Mouse (Mus musculus): Measurements from ENCODE around the gene Vax1. TPM values are rescaled to one million over a fixed set of nuclear protein-coding genes. Genes with fewer than 3 reads are reported as not detected.

Gene Vax1
- total RNA-seq, 2 experiments from 2014 or later: not detected

DNA sequence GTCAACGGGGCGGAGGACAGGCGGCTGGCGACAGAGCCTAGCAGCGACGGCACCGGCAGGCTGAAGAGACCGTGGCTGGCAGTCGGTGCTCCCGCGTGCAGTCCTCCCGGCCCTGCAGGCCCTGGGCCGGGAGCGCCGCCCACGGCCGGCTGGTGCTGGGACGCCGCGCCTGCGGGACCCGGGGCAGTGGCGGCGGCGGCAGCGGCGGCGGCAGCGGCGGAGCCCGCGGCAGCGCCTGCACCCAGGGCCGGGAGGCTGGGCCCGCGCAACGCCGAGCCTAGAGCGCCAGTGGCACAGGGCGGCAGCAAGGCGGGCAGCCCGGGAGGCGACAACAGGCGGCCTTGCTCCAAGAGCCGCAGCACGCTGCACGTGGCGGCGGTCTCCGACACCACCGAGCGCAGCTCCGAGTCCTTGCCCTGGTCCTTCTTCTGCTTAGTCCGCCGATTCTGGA lies 3.5 kb downstream of the Vax1 start:
- intact Hi-C loops (cut with DNase I): no loop called here
- Histone ChIP-seq H3K4me3 (peak overlapping the region; percentile 55), H3K27ac (no peak overlapping the region)
- DNase-seq: peak; percentile 33
- no peak for TF ChIP-seq CTCF (IDR thresholded peaks at IDR 0.05)

DNA sequence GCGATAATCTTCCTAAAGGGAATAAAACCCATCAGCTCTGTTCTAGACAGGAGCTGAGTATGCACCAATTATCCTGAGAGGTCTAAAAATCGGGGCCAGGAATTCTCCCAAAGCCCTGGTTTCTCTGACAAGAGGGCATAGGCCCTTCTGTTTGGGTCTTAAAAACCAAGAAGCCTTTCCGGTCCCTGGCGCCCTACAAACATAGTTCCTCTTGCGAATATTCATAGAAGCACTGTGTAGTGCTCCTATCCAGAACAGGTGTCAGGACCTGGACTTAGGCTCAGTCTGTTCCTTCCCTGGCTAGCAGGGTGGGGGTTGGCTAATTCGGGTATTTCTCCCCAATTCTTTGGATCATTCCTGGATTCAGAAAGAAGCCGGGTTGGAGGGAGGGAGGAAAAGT lies 4.3 kb downstream of the Vax1 start:
- DNase-seq: no peak
- no peak for TF ChIP-seq CTCF (IDR thresholded peaks at IDR 0.05)
- Histone ChIP-seq H3K4me3 (no peak overlapping the region), H3K27ac (no peak overlapping the region)
- intact Hi-C loops (cut with DNase I): no loop called here

DNA sequence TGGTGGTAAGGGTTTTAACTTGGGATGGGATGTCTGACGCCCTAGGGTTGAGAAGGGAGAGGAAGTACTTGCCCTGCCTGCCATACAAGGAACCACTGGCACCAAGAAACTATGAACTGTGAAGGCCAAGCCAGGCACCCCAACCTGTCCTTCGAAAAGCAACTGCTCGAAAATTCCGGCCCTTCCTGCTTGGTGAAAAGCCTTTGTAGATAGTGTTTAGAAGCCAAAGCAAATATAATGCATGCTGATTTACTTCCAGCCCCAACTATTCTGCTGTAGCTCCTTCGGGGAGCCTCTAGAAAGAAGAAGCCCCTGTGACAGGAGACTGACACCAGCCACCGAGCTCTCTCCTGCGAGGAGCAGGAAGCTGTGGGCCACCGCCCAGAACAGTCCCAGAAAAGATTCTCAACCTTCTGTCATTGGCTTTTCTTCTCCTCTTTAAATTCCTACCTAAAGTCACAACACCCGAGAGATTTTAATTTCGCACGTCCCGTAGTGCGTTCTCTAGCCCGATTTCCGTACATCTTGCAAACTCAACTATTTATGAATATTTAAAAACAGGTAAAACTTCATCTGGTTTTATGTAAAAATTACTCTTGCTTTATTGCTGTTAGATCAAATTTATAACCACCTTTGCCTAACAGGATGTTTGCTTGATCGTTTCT lies 4.8 kb downstream of the Vax1 start:
- H3K27ac ChIP-seq: no peak overlapping the region
- no peak overlapping the region for H3K4me3 ChIP-seq
- intact Hi-C loops (cut with DNase I): no loop called here
- TF ChIP-seq CTCF (IDR thresholded peaks at IDR 0.05): no peak
- DNase-seq: no peak

DNA sequence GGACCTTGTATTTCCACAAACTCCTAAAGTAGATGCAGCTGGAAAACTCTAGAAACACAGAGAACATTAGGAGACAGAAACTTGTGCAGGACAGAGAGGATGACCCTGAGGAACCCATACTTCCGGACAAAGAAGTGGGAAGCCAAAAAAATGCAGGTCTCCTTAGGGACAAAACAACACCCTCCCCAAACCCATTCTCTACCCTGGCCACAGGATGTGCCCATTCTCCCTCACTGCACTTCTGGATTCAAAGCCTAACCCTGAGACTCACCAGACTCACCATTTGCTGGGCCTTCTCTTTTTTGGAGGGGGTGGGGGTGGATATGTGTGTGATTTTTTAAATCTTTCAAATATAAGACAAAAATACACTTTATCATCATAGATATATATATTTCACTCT lies 5.7 kb downstream of the Vax1 start:
- TF ChIP-seq CTCF (IDR thresholded peaks at IDR 0.05): no peak
- no peak for DNase-seq
- H3K4me3 ChIP-seq: no peak overlapping the region
- intact Hi-C loops (cut with DNase I): no loop called here
- no peak overlapping the region for H3K27ac ChIP-seq

DNA sequence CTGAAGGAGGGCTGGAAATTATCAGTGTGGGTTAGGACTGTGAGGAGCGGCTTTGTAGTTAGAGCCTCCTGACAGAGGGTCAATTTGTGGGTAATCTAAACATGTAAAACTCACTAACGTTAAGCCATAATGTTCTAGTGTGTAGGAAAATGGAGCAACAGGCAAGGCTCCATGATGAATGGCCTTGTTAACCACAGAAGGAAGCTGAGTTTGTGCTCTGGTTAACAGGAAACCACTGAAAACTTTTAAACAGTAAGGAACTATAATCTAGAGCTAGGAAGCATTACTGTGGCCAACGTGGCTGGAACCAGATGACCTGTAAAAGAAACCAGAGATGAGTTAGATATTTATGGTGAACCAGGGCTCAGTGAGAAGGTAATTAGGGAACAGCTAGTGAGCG lies 13.2 kb downstream of the Vax1 start:
- intact Hi-C loops (cut with DNase I): no loop called here
- no peak for DNase-seq
- TF ChIP-seq CTCF (IDR thresholded peaks at IDR 0.05): no peak
- Histone ChIP-seq H3K4me3 (no peak overlapping the region), H3K27ac (no peak overlapping the region)

DNA sequence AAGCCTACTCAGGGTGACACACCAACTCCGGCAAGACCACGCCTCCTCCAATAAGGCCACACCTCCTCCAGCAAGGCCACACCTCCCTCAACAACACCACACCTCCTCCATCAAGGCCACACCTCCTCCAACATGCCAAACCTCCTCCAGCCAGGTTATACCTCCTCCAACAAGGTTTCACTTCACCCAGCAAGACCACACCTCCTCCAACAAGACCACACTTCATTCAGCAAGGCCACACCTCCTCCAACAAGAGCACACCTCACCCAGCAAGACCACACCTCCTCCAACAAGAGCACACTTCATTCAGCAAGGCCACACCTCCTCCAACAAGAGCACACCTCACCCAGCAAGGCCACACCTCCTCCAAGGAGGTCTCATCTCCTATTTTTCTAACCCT lies 15.7 kb downstream of the Vax1 start:
- intact Hi-C loops (cut with DNase I): no loop called here
- Histone ChIP-seq H3K27ac (no peak overlapping the region), H3K4me3 (no peak overlapping the region)
- TF ChIP-seq CTCF (IDR thresholded peaks at IDR 0.05): no peak
- DNase-seq: no peak

DNA sequence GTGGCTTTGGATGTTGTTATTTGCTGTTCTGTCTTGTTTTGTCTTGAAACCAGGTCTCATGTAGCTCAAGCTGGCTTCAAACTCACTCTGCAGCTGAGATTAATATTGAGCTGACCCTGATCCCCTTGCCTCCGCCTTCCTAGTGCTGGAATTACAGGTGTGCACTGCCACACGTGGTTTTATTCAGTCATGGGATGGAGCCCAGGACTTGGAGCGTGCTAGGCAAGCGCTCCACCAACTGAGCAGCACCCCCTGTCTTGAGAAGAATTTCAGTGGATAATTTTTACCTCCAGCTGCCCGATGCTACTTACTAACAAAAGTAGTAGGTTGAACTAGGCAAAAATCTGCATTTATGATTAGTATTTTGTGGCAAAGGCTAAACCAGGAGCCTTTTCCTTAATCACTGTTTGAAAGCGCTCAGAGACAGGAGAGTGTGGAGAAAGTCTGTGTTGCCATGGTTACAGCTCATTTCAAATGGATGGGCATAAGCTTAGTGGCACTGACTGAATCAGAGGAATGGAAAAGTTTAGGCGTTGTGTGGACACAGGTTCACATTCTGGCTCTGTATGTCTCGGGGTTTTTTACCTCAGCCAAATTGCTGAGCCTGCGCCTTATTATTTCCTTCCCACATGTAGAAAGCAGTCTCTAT lies 24.2 kb downstream of the Vax1 start:
- DNase-seq: no peak
- intact Hi-C loops (cut with DNase I): no loop called here
- no peak overlapping the region for H3K4me3 ChIP-seq
- no peak overlapping the region for H3K27ac ChIP-seq
- TF ChIP-seq CTCF (IDR thresholded peaks at IDR 0.05): no peak

DNA sequence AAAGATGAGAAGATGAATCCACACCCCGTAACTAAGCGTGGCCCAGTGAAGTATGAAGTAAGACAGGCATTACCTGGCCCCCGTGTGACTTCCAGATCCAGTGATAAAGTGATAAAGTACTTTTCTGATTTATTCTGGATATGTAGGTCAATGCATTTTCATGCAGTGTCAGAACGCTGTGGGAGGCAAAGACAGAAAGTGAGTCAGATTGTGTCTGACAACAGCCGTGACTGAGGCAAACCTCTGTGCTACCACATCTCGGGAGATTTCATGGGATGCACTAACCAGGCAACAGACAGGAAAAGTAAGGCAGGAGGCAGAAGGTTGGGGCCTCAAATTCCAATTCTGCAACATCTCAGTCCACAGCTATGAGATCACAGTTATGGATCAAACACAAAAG lies 24.8 kb downstream of the Vax1 start:
- no peak for TF ChIP-seq CTCF (IDR thresholded peaks at IDR 0.05)
- DNase-seq: no peak
- intact Hi-C loops (cut with DNase I): no loop called here
- Histone ChIP-seq H3K4me3 (no peak overlapping the region), H3K27ac (no peak overlapping the region)

DNA sequence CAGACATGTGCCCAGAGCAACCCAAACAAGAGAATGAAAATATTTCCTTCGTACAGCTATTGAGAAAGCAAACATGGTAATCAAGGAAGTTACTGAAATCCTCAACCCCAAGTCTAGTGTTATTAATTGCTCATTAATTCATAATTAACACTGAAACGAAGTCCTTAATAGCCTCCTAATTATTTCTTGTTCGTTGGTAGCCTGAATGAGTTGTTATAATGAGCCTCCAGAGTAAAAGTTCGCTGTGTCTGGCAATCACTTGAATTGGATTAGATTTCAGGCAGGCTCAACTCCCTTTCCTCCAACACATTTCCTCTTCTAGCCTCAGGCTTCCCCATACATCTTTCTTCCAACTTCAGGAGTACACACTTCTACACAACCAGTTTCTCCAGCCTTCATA lies 27.6 kb downstream of the Vax1 start:
- intact Hi-C loops (cut with DNase I): no loop called here
- Histone ChIP-seq H3K4me3 (no peak overlapping the region), H3K27ac (no peak overlapping the region)
- TF ChIP-seq CTCF (IDR thresholded peaks at IDR 0.05): no peak
- no peak for DNase-seq

DNA sequence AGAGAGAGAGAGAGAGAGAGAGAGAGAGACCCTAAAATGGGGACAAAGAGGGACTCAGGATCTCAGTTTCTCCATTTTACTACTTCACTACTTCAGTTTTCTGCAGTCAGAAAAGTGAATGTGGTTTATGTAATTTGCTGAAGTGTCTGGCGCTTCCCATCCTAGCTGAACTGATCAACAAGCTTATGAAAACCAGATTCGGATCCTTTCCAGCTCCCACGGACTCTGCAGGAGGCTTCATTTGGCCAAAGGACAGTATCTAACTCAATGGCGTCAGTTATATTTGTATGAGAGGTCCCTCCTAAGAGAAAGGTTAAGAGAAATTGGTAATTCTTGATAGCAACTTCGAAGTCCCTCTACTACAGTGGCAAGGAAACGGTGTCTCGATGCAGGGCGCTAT lies 34.5 kb downstream of the Vax1 start:
- intact Hi-C loops (cut with DNase I): loop anchor here (5.0 kb wide), 1 partner anchor 922 kb away; no protein-coding TSS in a partner anchor
- Histone ChIP-seq H3K27ac (no peak overlapping the region), H3K4me3 (no peak overlapping the region)
- no peak for DNase-seq
- no peak for TF ChIP-seq CTCF (IDR thresholded peaks at IDR 0.05)

DNA sequence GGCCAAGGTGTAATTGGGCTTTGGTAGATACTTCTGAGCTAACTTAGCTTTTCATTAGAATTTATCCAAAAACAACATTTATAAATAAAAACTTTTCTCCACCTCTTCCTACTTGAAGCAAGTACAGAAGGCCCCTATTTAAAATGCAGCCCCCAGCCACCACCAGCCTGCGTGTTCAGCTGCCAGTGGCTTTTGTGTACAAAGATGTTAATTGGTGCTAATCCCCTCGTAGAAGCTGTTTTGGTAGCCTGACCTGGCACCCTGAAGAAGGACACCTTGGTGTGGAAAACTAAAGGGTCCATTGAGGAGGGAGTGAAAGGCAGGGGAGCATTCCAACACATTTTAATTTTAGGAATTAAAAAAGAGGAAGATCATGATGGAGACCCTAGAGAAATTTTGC lies 34.9 kb downstream of the Vax1 start:
- TF ChIP-seq CTCF (IDR thresholded peaks at IDR 0.05): no peak
- DNase-seq: no peak
- Histone ChIP-seq H3K27ac (no peak overlapping the region), H3K4me3 (no peak overlapping the region)
- intact Hi-C loops (cut with DNase I): loop anchor here (5.0 kb wide), 1 partner anchor 922 kb away; no protein-coding TSS in a partner anchor

DNA sequence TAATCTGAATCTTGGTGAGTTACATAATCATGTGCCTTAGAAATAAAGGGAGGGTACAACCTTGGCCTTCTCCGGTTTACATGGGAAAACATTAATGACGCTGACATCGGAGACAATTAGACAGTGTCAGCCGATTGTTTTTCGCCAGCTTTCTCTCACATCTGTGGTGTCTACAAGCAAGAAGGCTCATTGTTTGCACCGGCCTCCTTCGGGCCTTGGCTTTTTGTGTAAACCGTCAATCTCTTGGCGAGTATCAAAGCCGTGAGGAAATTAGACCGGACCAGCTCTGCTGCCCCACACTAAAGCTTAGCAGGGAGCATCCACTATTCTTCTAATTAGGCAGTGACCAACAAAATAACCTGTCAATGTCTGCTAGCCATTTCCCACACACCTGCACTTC lies 36.7 kb downstream of the Vax1 start:
- Histone ChIP-seq H3K4me3 (no peak overlapping the region), H3K27ac (no peak overlapping the region)
- TF ChIP-seq CTCF (IDR thresholded peaks at IDR 0.05): no peak
- intact Hi-C loops (cut with DNase I): no loop called here
- no peak for DNase-seq

DNA sequence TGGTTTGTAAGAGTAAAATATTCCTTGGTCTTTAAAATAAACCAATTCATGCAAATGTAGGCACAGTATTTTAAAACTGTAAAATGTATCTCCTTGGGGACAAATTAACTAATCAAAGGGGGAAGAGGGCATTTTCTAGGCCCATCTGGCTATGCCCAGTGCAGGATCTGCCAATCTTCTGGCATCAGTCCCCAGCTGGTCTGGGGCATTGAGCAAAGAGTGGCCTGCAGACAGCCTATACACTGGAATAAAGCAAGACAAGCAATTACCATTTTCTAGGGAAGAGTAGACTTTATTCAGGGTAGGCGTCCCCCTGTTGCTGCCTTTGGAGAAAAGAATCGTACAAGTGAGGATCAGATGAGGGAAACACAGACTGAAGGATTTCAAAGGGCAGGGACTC lies 40.2 kb downstream of the Vax1 start:
- DNase-seq: no peak
- Histone ChIP-seq H3K4me3 (no peak overlapping the region), H3K27ac (no peak overlapping the region)
- no peak for TF ChIP-seq CTCF (IDR thresholded peaks at IDR 0.05)
- intact Hi-C loops (cut with DNase I): no loop called here

All from gastrocnemius, adult 2 months (tissue).